In the genomic region with DNA sequence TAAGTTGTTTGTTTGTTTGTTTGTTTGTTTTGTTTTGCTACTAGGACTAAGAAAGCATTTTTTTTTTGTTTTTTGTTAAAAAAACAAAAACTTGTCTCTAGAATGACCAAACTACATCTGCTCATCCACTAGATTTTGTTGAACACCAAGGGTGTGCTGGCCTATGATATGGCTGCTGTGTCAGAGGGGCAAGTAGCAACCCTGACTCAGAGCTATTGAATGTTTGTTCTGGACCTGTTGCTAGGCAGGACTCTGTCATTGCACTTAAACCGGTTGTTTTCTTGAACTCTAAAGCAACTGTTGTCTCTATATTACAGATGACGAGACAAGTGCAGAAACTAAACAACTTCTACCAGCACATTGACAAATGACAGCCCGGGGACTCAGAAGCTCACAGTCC, we compare ENCODE assay signal across 38 mouse cellular contexts. TPM values are rescaled to one million over a fixed set of nuclear protein-coding genes. Genes with fewer than 3 reads are reported as not detected.
"Had no signal": no experiment of that assay in that cellular context is flagged by ENCODE, and none has a peak within 500 bp of the region (broad histone marks: within the 10 kb centered on the region; RNA-seq: fewer than 3 reads in every experiment).

No protein-coding gene starts in this region.

- H3K4me2 ChIP-seq: heart, embryonic 12.5 days; hindbrain, embryonic 13.5 days; hindbrain, embryonic 15.5 days; kidney, embryonic 15.5 days; limb, embryonic 12.5 days; liver, embryonic 11.5 days; liver, embryonic 13.5 days had no signal

- H3K9ac ChIP-seq: heart, embryonic 12.5 days; hindbrain, embryonic 13.5 days; hindbrain, embryonic 15.5 days; kidney, embryonic 15.5 days; limb, embryonic 12.5 days; liver, embryonic 13.5 days had no signal

- ATAC-seq: intestine, embryonic 16.5 days had no signal

- DNase-seq: gastrocnemius, postnatal 36 days; kidney, adult 11 months; kidney, adult 2 months; kidney, adult 9 months; kidney, postnatal 14 days; kidney, postnatal 36 days; liver; liver, embryonic 13.5 days had no signal

- H3K27me3 ChIP-seq: heart, embryonic 12.5 days; hindbrain, embryonic 13.5 days; hindbrain, embryonic 15.5 days; kidney, embryonic 15.5 days; limb, embryonic 12.5 days; liver, embryonic 13.5 days had no signal

- H3K4me1 ChIP-seq: hindbrain, embryonic 13.5 days; hindbrain, embryonic 15.5 days; kidney, embryonic 15.5 days had no signal

- H3K36me3 ChIP-seq: heart, embryonic 10.5 days; heart, embryonic 12.5 days; hindbrain, embryonic 13.5 days; hindbrain, embryonic 15.5 days; kidney, embryonic 15.5 days; limb, embryonic 10.5 days; limb, embryonic 12.5 days; liver, embryonic 13.5 days had no signal

- H3K4me3 ChIP-seq: heart, embryonic 10.5 days; heart, embryonic 12.5 days; hindbrain, embryonic 13.5 days; hindbrain, embryonic 15.5 days; kidney, embryonic 15.5 days; left cerebral cortex, adult 2 months; limb, embryonic 10.5 days; limb, embryonic 12.5 days; liver, embryonic 13.5 days had no signal

- H3K9me3 ChIP-seq: heart, embryonic 10.5 days; heart, embryonic 12.5 days; hindbrain, embryonic 13.5 days; hindbrain, embryonic 15.5 days; kidney, embryonic 15.5 days; limb, embryonic 10.5 days; limb, embryonic 12.5 days; liver, embryonic 13.5 days had no signal

- H3K27ac ChIP-seq: heart, embryonic 10.5 days; hindbrain, embryonic 13.5 days; hindbrain, embryonic 15.5 days; hindbrain, postnatal 0 days; kidney, embryonic 15.5 days; kidney, postnatal 0 days; left cerebral cortex, adult 2 months; limb, embryonic 10.5 days; limb, embryonic 12.5 days; liver, embryonic 13.5 days had no signal

RNA-seq across cellular contexts. Expression of gene Gm15217, which starts 29.1 kb away (rescaled TPM):
- total RNA-seq: gastrocnemius, adult 18-20 months; gastrocnemius, adult 8-10 months; gastrocnemius, postnatal 14 days; gastrocnemius, postnatal 36 days; heart, adult 18-20 months; heart, adult 8-10 months; heart, postnatal 10 days; heart, postnatal 36 days; hematopoietic stem cell, adult 5-6 weeks; hindbrain, postnatal 0 days; layer of hippocampus, adult 18-20 months; layer of hippocampus, adult 8-10 months; layer of hippocampus, postnatal 14 days; left cerebral cortex, adult 2 months; left cerebral cortex, postnatal 14 days; left cerebral cortex, postnatal 36 days had no signal
- polyA plus RNA-seq: heart, embryonic 14.5 days; heart, embryonic 16.5 days; hindbrain, embryonic 11.5 days; hindbrain, embryonic 13.5 days; hindbrain, embryonic 15.5 days; hindbrain, postnatal 0 days; large intestine, adult 2 months; limb, embryonic 12.5 days; limb, embryonic 14.5 days; liver, embryonic 11.5 days; liver, embryonic 13.5 days had no signal
